Mouse (Mus musculus) lung, adult 2 months (tissue): ENCODE results near the gene Olfr605. TPM values are rescaled to one million over a fixed set of nuclear protein-coding genes. Genes with fewer than 3 reads are reported as not detected.
"Not testable (repeated sequence)": the region's sequence is repeated elsewhere in the genome, so short reads cannot be mapped to it uniquely, and the experiment has no call there.

Experiments
- DNase-seq: peaks from one replicate; pipeline ENCODE4 v3.0.0; 2022
- H3K4me1 ChIP-seq: fragments of 200-500 bp; 2 replicates; pipeline ENCODE4 v1.6.1; 2011; ENCODE audit warnings: low read length; ENCODE audit not compliant: control insufficient read depth, insufficient read depth
- H3K4me3 ChIP-seq: fragments of 200-500 bp; replicated peaks from 2 replicates; pipeline ENCODE3; 2011; ENCODE audit warnings: low read depth, mild to moderate bottlenecking, control low read depth, low read length; ENCODE audit errors: extremely low read depth
- CTCF ChIP-seq: fragments of 200-500 bp; IDR thresholded peaks from 2 replicates; pipeline ENCODE4 v1.5.1; 2011; ENCODE audit warnings: mild to moderate bottlenecking, low read length, control low read depth; ENCODE audit not compliant: insufficient read depth
- POLR2A ChIP-seq: fragments of 200-500 bp; IDR thresholded peaks from 2 replicates; pipeline ENCODE4 v1.6.1; 2011; ENCODE audit warnings: low read depth, mild to moderate bottlenecking, control low read depth, low read length, borderline replicate concordance; ENCODE audit errors: extremely low read depth
- WGBS: fragments of 180-500 bp; shearing (Covaris S2); methylation state at CpG from one replicate; pipeline ENCODE4 v1.1.7; 2018; 5-methylcytosine and 5-hydroxymethylcytosine counted together
- polyA plus RNA-seq: library from polyadenylated mRNA; depleted of rRNA; stranded (reverse); fragments of >200 nt; gene quantifications from 2 replicates; pipeline ENCODE4 v1.2.3, GENCODE M21; 2012; rRNA removed

Olfr605 gene
- polyA plus RNA-seq, result not detected in 2 replicates

DNA sequence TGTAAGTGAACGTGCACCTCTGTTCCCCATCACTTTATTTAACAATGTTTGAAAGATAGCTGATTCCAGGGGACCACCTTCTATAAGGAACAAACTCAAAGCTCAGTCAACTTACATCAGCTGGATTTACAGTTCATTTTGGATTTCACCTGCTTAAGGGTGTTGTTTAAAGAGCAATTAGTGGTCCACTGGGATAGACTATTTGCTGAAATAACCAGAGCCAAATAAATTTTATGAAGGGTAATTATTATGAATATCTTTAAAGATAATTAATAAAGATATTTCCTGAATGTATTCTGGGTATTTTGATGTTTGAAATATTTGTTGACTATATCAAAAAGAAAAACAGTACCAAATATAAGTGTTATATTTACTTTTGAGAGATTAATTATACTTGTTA is at the start of gene Olfr605:
Gene Olfr605 (minus strand): TSS at position 101 of the 400 bp plus-strand sequence.
- Histone ChIP-seq H3K4me1 (no peaks in the 10 kb centered on the region), H3K4me3 (no peak within 1 kb of the TSS)
- 74% methylated on average over 1 of the region's 1 CpGs for WGBS
- DNase-seq, result no peak
- TF ChIP-seq CTCF (no peak), POLR2A (no peak)

DNA sequence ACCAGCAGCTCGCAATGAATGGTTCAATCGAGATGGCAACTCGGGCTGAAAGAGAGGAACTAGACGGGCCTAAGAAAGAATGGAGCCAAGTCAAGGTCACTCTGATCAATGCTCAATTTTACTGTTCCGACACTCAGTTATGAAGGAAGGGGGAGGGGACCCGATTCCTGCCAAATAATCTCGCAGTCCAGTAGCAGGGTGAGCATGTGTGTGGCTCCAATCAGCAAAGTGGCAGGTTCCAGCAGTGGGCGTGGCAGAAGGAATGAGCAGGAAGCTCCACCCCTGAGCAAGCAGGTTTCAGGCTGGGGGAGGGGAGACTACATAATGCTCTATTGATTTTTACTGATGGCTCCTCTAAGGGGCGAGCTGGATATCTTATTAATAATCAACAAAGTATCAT is 31.9 kb upstream of the Olfr605 start:
- not testable (repeated sequence) for H3K4me1 ChIP-seq, DNase-seq, H3K4me3 ChIP-seq
- WGBS, result 82% methylated on average over 9 of the region's 9 CpGs

DNA sequence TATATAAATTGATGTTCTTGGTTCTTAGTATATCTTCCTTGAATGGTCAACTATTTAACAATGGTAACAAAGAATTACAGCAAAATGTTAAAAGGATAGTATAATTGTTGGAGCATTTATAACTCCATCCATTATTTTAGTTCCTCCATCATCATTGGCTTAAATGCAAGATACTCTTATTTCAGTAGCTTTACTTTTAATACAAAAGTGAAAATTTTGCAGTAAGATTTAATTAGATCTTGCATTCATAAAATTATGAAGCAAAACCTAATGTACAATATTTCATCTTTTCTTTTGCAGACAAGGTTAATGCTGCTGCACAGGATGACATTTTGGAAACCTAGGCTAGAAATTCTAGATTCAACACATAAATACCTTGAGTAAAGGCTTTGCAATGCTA is 24.3 kb upstream of the Olfr605 start, which contains the start of gene Olfr608:
Gene Olfr608 (plus strand): TSS at position 301 of the 400 bp plus-strand sequence.
- TF ChIP-seq POLR2A (no peak), CTCF (no peak)
- DNase-seq, result no peak
- Histone ChIP-seq H3K4me1 (no peaks in the 10 kb centered on the region), H3K4me3 (no peak within 1 kb of the TSS)

DNA sequence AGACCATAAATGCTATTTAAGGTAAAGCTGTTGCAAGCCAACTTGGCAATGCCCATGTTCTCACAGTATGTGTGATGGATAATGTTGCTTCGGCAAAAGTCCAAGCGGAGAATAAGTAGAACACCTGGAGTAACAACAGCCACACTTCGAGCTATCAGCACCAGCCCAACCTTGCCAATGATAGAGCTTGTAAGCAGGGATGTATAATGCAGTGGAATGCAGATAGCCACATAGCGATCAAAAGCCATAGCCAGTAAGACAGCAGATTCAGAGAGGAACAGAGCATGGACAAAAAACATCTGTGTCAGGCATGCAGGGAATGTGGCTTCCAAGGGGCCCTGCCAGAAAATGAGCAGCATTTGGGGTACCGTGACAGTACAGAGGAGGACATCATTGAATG is 15.4 kb upstream of the Olfr605 start:
- no peak for DNase-seq
- TF ChIP-seq CTCF (no peak), POLR2A (no peak)
- Histone ChIP-seq H3K4me1 (no peaks in the 10 kb centered on the region), H3K4me3 (no peak overlapping the region)
- WGBS, result 74% methylated on average over 5 of the region's 5 CpGs

DNA sequence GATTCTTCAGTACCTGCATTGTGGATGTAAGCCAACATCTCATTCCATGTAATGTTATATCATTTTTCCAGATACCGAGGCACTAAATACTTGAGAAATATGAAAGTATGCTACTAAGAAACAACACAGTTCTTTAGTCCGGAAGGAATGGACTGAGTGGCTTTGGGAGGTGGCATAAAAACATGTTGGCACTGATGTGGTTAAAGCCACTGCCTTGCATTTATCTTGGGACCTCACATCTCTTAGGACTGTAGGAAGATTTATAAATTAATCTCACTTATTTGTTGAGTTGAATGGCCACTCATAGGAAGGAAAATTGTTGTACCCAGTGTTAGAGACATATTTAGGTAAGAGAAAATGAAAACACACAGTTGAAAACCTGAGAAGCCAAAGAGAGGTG is 3.5 kb upstream of the Olfr605 start, which contains the start of gene Olfr606:
Gene Olfr606 (plus strand): TSS at position 301 of the 400 bp plus-strand sequence.
- H3K4me1 ChIP-seq, result no peaks in the 10 kb centered on the region
- H3K4me3 ChIP-seq, result no peak within 1 kb of the TSS
- WGBS, result 86% methylated on average over 2 of the region's 2 CpGs
- DNase-seq, result no peak
- TF ChIP-seq CTCF (no peak), POLR2A (no peak)

DNA sequence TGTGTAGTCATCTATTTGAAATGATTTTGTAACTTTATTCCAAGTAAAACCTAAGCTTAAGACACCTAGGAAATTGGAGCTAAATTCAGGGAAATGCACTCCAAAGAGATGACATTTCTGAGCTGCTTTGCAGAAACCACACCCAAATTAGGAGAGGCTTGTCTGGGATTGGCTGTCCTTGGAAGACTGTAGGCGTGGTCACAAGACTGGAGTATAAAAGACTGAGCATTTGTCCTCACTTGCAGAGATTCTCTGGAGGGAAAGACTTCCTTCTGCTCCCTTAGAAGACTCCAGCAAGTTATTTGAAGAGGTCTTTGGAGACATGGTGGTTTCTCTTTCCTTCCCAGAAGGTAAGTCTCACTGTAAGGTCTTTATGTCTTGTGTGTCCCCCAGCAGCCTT is 30.5 kb downstream of the Olfr605 start, which contains the start of gene Usp17lc:
Gene Usp17lc (plus strand): TSS at position 301 of the 400 bp plus-strand sequence.
- 73% methylated on average over 1 of the region's 1 CpGs for WGBS
- DNase-seq, H3K4me1 ChIP-seq, H3K4me3 ChIP-seq: not testable (repeated sequence)

DNA sequence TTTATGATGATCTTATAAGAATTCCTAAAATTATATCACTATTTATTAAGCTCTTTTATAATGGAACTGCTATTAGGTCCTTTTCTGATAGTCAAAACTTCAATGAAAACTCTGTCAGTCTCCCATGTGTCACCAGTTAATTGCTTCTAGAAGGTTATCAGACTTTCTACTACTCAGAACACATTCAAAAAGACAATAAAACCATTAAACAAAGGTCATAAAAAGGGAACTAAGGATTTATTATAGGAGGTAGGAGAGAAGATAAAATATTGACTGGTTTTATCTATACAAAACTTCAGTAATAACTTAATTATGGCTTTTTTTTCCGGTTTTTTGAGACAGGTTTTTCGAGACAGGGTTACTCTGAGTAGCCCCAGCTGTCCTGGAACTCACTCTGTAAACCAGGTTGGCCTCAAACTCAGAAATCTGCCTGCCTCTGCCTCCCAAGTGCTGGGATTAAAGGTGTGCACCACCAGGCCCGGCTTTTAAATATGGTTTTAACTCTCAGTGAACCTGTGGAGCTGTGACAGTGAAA is 38.7 kb downstream of the Olfr605 start:
- WGBS, result 55% methylated on average over 3 of the region's 3 CpGs
- not testable (repeated sequence) for H3K4me3 ChIP-seq, DNase-seq, H3K4me1 ChIP-seq

DNA sequence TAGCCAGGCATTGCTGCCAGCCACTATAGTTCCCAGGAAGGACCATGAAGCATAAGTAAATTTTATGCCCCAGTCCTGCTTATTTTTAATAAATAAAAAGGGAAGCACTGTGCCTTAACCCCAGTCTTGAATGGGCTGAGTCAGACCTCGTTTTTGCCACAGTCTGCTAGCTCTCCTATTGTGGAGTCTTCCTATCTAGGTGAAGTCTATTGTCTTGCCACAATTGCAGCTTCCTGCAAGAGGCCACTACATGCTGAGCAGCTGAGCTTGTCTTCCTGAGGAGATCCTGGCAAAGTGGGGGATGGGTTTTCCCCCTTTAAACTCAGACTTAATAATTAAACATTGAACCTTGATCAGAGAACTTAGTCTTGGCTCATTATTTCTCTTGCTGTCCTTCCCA is 46.3 kb downstream of the Olfr605 start:
- 5% methylated on average over 1 of the region's 1 CpGs for WGBS
- DNase-seq, result no peak
- Histone ChIP-seq H3K4me3 (no peak overlapping the region), H3K4me1 (no peaks in the 10 kb centered on the region)
- no peak for TF ChIP-seq POLR2A
- no peak for TF ChIP-seq CTCF

DNA sequence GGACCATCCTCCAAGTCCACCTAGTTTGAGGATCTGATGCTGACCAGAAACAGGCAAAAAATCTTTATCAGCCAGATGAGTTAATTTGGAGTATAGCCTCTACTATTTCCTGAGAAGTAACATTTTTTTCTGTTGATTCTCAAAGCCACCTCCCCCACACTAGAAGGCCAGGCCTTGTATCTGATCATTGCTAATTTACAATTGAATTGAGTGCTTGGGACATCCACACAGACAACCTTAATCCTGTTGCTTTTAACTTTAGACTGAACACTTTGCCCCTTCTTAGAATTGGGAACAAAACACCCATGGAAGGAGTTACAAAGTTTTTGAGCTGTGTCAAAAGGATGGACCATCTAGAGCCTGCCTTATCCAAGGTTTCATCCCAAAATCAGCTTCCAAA is 47.5 kb downstream of the Olfr605 start:
- H3K4me3 ChIP-seq, result no peak overlapping the region
- no peaks in the 10 kb centered on the region for H3K4me1 ChIP-seq
- DNase-seq, result no peak
- no peak for TF ChIP-seq CTCF
- TF ChIP-seq POLR2A, result no peak

Other genes with a start within 250 kb of the Olfr605 start
- not detected in 2 replicates for gene Olfr593, start 233.6 kb downstream of the Olfr605 start, polyA plus RNA-seq
- not detected in 2 replicates for gene Olfr594, start 228.4 kb downstream of the Olfr605 start, polyA plus RNA-seq
- gene Usp17ld, start 192.9 kb downstream of the Olfr605 start, polyA plus RNA-seq, result not detected in 2 replicates
- gene Olfr596, start 139.8 kb downstream of the Olfr605 start, polyA plus RNA-seq, result not detected in 2 replicates
- not detected in 2 replicates for gene Olfr597, start 129.1 kb downstream of the Olfr605 start, polyA plus RNA-seq
- gene Olfr598, start 121.9 kb downstream of the Olfr605 start, polyA plus RNA-seq, result not detected in 2 replicates
- not detected in 2 replicates for gene Olfr599, start 109.5 kb downstream of the Olfr605 start, polyA plus RNA-seq
- not detected in 2 replicates for gene Olfr600, start 95.8 kb downstream of the Olfr605 start, polyA plus RNA-seq
- gene Olfr601, start 82.8 kb downstream of the Olfr605 start, polyA plus RNA-seq, result not detected in 2 replicates
- not detected in 2 replicates for gene Olfr603, start 59.3 kb downstream of the Olfr605 start, polyA plus RNA-seq
- not detected in 2 replicates for gene Usp17lc, start 30.4 kb downstream of the Olfr605 start, polyA plus RNA-seq
- not detected in 2 replicates for gene Olfr606, start 3.6 kb upstream of the Olfr605 start, polyA plus RNA-seq
- not detected in 2 replicates for gene Olfr607, start 18.7 kb upstream of the Olfr605 start, polyA plus RNA-seq
- gene Olfr608, start 24.4 kb upstream of the Olfr605 start, polyA plus RNA-seq, result not detected in 2 replicates
- not detected in 2 replicates for gene Olfr609, start 52.6 kb upstream of the Olfr605 start, polyA plus RNA-seq
- gene Olfr610, start 66.7 kb upstream of the Olfr605 start, polyA plus RNA-seq, result not detected in 2 replicates
- gene Olfr611, start 75.4 kb upstream of the Olfr605 start, polyA plus RNA-seq, result not detected in 2 replicates
- not detected in 2 replicates for gene Olfr612, start 97.3 kb upstream of the Olfr605 start, polyA plus RNA-seq
- gene Olfr613, start 102.6 kb upstream of the Olfr605 start, polyA plus RNA-seq, result not detected in 2 replicates
- not detected in 2 replicates for gene Olfr615, start 110.6 kb upstream of the Olfr605 start, polyA plus RNA-seq
- not detected in 2 replicates for gene Olfr616, start 123.7 kb upstream of the Olfr605 start, polyA plus RNA-seq
- not detected in 2 replicates for gene Olfr617, start 127.6 kb upstream of the Olfr605 start, polyA plus RNA-seq
- gene Olfr618, start 144.7 kb upstream of the Olfr605 start, polyA plus RNA-seq, result not detected in 2 replicates
- gene Olfr619, start 155.1 kb upstream of the Olfr605 start, polyA plus RNA-seq, result not detected in 2 replicates
- not detected in 2 replicates for gene Olfr620, start 167.1 kb upstream of the Olfr605 start, polyA plus RNA-seq
- gene Olfr622, start 197.3 kb upstream of the Olfr605 start, polyA plus RNA-seq, result not detected in 2 replicates
- gene Olfr623, start 218.3 kb upstream of the Olfr605 start, polyA plus RNA-seq, result not detected in 2 replicates
- gene Olfr624, start 225.8 kb upstream of the Olfr605 start, polyA plus RNA-seq, result not detected in 2 replicates
- gene Olfr625-ps1, start 237.3 kb upstream of the Olfr605 start, polyA plus RNA-seq, result not detected in 2 replicates